Mouse (Mus musculus) lung, postnatal 36 days (tissue): Measurements from ENCODE around the gene Gm20388.

Experiments used
- DNase-seq: peaks from one replicate; pipeline ENCODE4 v3.0.0; 2022; ENCODE audit warnings: mixed read lengths

Gm20388 gene

DNA sequence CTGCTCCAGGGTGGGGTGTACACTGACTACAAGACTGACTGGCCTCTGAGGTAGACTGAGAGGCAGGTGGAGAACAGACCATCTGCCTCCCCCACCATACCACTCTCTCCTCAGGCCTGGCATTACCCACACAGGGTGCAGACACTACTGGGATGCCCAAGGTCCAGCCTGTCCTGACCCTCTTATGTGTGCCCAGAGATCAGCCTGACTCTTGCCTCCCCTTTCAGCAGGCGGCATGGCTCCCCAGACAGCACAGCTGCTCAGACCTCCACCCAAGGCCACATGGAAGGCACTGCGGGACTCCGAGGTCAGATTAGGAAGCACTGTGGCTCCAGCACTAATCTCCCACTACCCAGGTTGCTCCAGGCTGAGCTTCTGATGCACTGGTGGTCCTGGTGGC is 2760.1 kb downstream of the Gm20388 start:
- DNase-seq: no peak

DNA sequence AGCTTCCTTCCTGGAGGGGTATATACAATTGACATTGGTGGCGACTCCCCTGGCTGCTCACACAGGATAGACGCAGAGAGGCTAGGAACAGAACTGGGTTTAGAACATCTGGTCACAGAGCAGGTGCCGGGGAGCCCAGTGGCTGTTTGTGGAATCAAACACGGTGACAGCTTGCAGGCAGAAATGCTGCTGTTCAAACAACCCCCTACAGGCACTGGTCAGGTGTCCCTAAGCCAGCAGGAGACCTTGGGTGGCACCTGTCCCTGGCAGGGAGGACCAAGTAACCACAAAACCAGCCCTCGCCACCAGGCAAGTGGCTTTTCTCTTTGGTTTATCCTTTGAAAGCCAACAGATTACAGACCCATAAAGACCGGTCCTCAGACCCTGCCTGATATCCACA is 2761.3 kb downstream of the Gm20388 start:
- DNase-seq: no peak

DNA sequence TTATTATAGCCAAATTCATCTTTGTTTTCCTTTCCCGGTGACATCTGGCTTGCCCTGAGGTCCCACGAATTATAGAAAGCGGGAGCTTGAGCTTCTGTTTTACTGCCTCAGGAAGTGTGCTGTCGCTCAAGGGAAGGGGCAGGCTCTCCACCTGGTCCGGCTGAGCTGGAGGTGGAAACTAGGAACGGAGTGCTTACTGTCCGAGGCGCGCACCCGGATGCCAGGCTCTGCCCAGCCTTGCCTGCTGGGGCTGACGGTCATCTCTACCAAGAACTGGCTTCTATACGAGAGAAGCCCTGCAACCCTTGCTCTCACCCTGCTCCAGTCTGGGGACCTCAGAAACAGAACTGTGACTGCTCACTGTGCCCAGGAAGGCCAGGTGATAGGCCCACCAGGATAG is 2763.3 kb downstream of the Gm20388 start:
- no peak for DNase-seq

DNA sequence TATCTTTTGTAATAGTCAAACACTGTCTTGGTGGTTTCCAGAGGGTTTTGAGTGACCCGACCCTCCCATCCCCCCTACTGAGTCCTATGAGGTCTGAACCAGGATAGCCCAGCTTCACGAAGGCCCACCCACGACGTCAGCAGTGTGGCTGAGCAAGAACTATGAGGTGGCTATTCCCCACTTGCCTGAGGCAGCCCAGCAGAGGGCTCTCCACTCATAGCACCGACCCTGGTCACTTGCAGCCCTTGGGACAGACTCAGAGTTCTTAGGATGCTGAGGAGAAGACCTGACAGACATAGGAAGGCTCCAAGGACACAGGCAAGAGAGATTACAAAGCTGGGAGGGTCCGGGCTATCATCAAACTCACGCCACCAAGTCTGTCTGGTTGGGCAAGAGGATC is 2764.4 kb downstream of the Gm20388 start:
- DNase-seq: no peak

DNA sequence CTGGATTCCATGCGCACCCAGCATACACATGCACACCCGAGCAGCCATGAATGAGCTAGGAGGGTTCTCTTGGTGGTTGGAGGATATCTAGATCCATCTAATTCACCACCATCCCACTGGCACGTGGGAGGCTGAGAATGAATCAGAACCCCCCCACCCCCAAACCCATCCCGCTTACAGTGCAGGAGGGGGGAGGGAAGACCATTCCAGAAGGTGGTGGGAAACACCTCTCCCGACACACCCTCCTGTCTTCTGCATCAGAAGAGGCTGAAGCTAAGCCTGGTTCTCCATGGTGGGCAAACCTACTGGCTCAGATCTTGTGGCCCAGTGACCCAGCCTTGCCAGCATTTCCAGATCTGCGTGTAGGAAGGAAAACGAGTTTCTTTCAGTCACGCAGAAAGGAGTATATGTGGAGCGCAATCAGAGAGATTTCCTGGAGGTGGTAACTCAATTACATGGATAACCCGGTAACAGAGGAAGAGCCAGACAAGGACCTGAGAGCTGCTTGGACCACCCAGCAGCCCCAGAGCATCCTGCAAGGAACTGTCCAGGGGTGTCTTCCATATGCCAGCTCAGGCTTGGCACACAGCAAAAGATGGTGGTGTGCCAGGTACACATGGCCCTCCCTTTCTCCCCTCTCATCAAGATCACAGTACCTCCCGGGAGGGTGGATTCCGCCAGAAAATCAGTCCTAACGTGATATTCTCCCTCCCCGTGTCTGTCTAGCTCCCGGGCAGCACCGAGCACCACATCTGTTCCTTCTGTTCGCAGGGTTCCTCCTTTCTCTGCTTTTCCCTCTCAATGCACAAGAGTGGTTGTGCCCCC is 2765.2 kb downstream of the Gm20388 start:
- DNase-seq: no peak

DNA sequence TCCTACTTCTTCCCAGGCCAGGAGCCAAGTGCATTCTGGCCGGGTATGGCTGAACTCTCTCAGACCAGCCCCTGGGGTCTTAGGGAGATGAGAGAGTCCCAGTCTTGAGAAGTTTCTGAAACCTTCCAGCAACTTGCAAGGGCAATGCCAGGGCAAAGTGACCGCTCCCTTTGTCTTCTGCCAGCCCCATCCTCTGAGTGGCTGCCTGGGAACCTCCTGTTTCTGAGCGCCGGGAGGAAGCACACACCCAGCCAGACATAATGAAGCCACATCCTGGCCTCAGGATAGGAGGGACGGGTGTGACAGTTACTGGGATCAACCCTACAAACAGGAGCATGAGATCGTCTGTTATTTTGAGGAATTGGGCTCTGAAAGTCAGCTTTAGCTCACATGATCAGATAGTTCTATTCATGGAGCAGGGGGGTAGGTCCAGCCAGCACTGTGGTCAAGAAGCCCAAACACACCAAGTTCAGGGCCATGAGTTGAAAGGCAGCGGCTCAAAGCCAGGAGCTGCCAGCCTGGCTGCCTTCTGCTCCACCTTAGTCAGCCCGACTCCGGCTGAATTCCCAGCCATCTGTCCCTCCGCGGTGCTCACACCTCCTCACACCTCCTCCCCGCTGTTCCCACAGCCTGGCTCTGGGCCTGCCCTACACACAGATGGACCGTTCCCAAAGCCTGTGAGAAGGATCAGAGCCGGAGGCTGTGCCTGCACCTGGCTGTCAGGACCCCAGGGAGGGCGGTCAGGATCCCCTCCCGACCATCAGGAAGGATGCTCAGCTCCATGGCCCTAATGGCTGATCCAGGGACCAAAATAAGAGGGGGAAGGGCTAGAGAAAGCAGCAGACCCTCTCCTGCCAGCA is 2766.2 kb downstream of the Gm20388 start:
- DNase-seq: peak; percentile 88

DNA sequence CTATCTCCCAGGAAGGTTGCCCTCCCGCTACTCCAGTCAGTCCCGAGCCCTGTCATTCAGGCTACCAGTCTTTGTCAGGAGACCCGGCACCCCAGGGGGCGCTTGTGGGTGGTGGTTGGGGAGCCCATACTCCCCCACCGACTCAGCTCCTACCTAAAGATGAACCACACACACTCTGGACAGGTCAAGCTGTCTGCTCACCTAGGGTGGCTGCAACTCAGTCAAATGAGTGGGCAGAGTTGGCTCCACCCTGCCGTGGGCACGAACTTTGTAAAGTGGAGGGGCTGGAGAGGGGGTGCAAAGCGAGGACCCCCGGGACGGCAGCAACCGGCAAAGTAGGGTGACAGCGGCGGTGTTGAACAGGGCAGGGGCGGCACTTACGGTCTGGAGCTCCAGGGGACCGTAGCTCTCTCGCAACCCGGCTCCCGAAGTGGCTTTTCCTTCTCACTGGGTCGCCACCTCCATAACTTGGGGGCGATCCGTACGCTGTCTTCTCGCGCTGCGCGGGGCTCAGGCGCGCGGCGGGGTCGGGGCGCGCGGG is 2766.9 kb downstream of the Gm20388 start:
- DNase-seq: no peak

DNA sequence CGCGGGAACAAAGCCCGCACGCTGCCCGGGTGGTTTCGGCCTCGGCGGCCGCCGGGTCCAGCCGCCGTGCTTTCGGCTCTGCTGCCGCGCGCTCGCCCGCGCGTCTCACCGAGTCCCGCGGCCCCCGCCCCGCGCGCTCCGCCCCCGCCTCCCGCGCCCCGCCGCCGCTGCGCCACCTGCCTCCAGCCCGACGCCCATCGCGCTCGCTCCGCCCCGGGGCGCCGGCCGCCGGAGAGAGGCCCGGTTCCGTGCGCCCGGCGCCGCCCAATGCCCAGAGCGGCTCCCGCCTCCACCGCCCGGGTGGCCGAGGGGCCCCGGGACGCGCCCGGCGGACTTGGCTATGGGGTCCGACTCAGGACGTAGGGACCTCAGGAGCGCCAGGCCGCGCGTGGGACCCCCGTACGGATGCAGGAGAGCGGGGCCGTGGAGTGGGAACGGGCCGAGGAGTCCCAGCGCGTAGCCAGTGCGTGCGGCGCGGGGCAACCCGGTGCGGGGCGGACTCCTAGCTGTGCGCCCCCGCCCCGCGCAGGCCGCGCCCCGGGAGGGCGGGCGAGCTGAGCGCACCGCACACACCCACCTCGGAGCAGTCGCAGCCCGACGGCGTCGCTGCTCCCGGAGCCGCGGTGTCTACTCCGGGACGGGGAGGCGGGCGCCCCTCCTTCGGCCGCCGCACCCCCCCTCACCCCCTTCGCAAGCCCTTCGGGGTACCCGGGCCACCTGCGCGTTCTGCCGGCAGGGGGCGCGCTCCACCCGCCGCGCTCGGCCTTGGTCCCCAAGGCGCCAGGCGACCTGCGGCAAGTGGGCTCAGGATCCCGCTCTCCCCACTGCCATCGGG is 2767.6 kb downstream of the Gm20388 start:
- DNase-seq: peak; percentile 81

DNA sequence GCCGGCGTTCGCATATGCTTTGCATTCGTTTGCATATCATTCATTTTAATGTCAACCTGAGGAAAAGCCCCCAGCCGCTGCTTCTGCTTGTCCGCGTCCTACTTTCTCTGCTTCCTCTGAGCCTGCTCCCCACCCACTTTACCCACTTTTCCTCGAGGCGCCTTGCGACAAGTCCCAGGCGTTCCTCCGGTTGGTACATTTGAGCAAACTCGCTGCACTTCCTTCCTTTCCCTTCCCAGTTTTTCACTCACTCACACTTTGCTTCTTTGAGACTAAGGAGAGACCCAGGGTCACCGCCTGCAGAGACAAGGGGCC is 2768.2 kb downstream of the Gm20388 start:
- peak; percentile 83 for DNase-seq

DNA sequence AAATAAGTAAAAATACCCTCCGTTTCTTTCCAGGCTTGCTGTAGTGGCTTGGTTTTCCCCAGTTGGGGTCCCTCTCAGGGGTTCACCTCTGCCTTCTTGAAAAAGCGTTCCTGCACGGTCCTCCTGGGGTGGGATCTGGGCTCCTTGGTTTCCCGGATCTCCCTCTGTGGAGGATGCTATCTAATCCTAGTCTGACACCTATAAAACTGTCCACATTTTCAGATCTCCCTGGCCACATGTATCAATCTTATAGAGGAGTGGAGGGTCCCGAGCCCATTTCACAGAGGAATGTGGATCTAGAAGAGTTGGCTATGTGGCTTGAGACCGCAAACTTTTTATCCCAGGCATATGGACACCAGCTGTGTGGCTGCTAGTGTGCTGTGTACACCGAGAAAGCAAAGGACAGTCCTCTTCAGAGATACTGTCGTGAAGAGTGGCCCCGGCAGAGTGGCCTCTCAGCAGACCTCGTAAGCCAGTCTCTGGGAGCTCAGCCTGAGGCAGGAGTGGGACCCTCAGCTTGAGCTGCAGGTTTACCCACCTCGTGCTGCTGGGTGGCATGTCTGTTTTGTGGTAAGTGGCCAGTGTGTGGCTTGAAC is 2768.8 kb downstream of the Gm20388 start:
- DNase-seq: no peak

DNA sequence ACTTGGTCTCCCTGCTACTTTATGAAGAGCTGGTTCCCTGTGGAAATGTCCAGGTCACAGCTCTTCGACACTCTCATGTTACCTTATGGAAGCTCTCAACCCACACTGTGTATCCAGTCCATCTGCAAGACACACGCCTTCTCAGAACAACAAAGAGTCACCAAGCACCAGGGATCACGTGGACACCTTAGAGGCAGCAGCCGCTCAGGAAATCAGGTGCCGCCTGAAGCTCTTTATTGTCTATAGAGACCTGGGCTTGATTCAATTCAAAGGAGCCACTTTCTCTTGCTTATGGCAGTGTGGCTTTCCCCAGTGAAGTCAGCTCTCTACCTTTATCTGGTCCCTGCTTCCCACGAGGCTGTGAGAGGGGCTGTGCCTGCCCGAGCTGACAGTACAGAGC is 2769.5 kb downstream of the Gm20388 start:
- no peak for DNase-seq

DNA sequence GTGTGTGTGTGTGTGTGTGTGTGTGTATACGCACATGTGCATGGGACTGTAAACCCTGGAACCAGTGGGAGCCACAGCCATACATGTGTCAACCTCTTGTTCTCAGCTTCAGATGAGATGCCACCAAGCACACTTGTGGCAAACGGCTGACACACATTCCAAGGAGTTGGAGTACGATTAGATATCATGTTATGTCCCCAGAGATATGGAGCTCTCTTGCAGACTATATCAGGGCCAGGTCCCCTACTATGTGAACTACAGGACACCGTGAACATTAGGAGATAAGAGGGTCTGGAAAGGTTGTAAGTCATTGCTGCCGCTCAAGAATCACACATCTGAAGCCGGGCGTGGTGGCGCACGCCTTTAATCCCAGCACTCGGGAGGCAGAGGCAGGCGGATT is 2772.2 kb downstream of the Gm20388 start:
- DNase-seq: no peak

DNA sequence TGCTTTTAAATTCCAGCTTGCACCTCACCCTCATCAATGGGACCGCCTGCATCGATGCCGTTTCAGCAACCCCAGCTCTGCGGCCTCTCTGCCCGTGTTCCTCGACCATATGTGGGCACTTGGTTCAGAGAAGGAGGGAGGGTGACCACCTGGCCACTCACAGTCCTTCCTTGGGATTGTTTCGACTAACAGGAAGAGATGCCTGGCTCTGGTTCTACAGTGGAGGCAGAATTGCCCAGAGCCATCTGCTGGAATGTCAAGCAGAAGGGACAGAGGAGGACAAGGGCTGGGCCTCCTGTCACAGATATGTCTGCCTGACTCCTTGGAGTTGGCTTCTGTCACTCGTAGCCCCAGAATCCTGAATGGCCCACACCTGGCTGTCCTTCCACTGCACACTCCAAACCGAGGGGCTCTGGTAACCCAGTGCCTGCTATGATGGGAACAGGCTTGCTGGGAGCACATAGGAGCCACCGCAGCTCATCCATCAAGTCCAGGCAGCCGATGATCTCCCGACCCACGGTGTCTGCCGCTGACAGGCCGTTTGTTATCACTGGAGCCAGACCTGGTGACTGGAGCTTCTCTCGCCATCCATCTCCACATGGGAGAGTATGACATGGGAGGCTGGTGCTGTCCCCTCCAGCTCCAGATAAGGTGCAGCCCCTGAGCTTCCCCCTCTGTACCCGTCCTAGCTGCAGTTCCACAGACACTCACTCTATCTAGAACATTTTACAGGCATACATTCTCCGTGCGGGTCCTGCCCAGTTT is 2774.6 kb downstream of the Gm20388 start:
- DNase-seq: no peak

DNA sequence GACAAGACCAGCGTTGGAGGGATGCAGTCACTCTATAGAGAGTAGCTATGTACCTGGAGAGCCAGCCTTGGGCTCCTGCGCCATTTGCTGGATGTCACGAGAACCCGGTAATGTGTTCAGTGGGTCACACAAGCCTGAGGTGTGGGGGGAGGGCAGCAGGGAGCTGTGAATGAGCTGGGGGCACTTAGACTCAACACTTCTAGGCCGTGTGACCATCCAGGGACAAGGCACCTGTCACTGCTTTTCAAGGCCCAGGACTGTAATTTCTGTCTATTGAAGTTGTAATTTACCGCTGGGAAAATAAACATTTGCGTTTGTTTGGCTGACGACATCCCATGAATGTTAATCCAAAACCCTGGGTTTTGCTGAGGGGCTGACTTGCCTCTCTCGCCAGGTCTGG is 2776.2 kb downstream of the Gm20388 start:
- DNase-seq: no peak

DNA sequence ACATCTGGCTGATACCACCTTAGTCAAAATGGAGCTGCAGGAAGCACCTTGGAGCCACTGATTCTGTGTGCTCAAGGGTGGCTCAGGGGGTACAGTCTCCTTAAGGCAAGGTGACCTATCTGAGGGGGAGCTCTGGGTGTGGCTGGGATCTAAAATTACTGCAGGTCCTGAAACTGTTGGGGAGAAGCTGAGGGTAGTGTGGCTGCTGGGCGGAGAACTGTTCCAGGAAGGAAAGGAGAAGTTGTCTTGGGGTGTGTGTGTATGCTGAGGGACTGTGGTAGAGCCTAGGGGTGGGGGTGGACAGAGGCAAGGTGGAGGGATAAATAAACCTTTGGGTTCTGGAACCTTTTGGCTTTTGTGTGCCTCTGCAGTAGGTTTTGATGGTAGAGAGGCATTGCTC is 2778.7 kb downstream of the Gm20388 start:
- no peak for DNase-seq

DNA sequence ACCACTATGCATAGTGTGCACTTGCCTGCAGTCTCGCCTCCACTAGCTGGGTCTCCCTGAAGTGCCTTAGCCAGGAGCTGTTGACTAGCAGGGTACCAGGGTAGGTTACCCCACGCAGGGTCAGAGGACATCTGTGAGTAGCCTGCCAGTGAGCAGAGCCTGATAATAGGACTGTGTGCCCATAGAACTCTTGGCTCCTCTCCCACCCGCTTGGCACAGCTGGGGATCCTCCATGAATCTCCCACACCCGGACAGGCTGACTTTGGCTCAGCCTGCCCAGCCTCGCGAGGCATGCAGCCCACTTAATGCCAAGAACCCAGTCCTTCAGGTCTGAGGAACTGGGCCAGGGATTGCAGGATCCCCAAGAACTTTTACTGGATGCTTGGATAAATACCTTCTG is 2780.4 kb downstream of the Gm20388 start:
- no peak for DNase-seq

DNA sequence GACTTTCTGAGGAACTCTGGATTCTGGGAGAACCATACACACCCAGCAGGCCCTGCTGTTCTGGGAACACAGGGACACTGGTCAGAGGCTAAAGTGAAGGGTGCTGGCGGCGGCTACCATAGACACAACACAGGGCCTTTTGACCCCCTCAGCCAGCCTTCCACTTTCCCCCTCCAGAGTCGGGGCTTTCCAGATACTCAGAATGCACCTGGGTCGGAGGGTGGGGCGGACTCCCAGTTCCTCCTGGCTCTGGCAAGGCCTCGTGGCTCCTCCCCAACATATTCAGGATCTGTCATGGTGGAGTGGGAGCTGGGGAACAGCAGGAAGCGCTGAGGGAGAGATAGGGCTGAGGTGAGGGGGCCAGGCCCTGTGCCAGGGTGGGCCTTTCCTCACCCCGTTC is 2781.5 kb downstream of the Gm20388 start:
- DNase-seq: no peak

DNA sequence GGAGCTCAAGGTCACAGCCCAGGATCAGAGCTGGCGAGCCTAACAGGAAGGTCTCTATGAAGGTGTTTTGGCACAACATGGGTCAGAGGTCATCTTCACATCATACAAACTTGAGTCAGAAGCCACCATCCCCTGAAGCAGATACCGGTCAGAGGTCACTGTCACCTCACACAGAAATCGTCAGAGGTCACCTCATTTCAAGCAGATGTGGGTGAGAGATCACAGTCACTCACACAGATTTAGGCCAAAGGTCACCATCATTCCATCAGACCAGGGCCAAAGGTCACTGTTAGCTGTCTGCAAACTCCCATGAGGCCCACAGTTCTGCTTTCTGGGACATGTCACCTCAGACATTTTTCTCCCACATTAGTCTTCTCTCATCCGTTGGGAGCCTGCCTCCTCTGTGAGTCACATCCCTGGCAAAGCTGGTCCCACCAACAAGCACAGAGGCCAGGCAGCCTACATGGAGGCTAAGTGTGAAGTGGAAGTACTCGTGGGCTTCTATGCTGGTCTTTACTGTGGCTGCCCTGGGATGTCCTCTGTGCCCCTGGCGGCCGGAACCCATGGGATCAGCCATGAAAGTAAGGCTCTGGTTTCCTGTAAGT is 2784.9 kb downstream of the Gm20388 start:
- DNase-seq: peak; percentile 56

DNA sequence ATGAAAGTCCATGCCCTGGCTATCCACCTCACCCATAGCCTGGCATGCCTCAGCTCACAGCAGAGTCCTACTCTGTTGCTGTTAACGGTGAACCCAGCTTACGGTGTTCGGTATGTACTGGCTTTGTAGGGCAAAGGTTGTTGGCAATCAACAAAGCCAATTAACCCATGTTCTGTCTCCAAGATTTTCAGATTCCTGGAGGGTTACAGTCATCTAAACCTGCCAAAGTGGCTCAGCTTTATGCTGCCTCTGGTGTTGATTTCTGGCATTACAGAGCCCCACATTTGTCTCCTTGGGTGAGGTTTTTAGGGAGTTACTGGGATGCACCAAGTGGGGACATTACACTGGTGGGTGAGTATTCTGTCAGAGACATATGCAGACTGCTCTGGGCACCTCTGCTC is 2786.5 kb downstream of the Gm20388 start:
- DNase-seq: peak; percentile 72

DNA sequence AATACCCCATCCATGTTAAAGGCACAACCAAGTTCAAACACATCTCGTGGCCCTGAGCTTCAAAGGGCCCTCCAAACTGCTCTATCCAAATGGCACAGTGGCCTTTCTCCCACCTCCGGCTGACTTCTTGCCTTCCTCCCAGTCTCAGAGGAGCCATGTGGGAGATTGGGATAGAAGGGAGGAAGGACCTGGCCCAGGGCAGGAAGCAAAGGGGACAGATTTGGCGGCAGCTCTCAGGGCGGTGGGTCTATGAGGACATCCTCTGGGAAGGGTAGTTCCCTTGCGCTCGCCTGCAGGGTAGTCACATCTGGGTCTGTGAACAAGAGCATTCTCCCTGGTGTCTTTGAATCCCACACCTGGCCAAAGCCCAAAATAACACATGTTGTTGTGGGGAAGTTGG is 2786.9 kb downstream of the Gm20388 start:
- DNase-seq: no peak

DNA sequence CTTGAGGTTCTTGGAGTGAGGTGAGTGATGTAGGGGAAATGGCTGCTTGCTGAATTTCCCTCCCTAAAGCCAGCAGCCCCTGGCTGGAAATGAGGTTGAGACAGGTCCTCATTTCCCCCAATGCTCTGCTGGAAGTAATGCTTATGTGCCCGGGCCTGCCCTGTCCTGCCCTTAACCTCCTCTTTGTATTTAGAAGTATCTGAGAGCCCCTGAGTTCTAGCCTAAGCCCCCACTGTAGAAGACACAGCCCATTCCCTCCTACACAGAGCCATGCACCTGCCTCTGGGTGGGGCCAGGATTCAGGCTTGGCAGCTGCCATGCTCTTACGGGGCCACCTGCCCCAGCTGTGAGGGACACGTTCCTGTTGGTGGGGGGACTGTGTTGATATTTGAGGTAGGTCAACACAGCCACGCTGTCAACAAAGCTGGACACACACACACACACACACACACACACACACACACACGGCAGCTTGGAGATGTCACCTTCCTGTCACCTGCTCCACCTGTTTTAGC is 2787.7 kb downstream of the Gm20388 start:
- no peak for DNase-seq
